Mouse (Mus musculus) forebrain, embryonic 13.5 days (tissue): Measurements from ENCODE around the gene Col26a1. TPM values are rescaled to one million over a fixed set of nuclear protein-coding genes. Genes with fewer than 3 reads are reported as not detected.

Source experiments
- ATAC-seq: fragments of 200-750 bp; cut with Nextera tagmentation; 2 replicates; pipeline ENCODE4 v1.8.0; 2017
- H3K27ac ChIP-seq: fragments of 300-500 bp; sonication (generic); 2 replicates; pipeline ENCODE4 v1.5.1; 2015; ENCODE audit warnings: inconsistent platforms, mild to moderate bottlenecking, moderate library complexity
- H3K27me3 ChIP-seq: fragments of 300-500 bp; sonication (generic); 2 replicates; pipeline ENCODE4 v1.6.1; 2015; ENCODE audit warnings: mild to moderate bottlenecking, inconsistent platforms
- H3K36me3 ChIP-seq: fragments of 300-500 bp; sonication (generic); 2 replicates; pipeline ENCODE4 v1.6.1; 2015; ENCODE audit warnings: mild to moderate bottlenecking, inconsistent platforms; ENCODE audit not compliant: poor library complexity, severe bottlenecking
- H3K4me1 ChIP-seq: fragments of 300-500 bp; sonication (generic); 2 replicates; pipeline ENCODE4 v1.6.1; 2015; ENCODE audit warnings: inconsistent platforms
- H3K4me2 ChIP-seq: fragments of 300-500 bp; sonication (generic); 2 replicates; pipeline ENCODE4 v1.6.1; 2015; ENCODE audit warnings: inconsistent platforms, mild to moderate bottlenecking, moderate library complexity
- H3K4me3 ChIP-seq: fragments of 300-500 bp; sonication (generic); 2 replicates; pipeline ENCODE4 v1.5.1; 2015; ENCODE audit warnings: mild to moderate bottlenecking, inconsistent platforms
- H3K9ac ChIP-seq: fragments of 300-500 bp; sonication (generic); 2 replicates; pipeline ENCODE4 v1.6.1; 2015; ENCODE audit warnings: mild to moderate bottlenecking, inconsistent platforms
- H3K9me3 ChIP-seq: fragments of 300-500 bp; sonication (generic); replicated peaks from 2 replicates; pipeline ENCODE4 v1.6.1; 2016; ENCODE audit warnings: inconsistent platforms
- WGBS: fragments of 180-500 bp; shearing (Covaris S2); methylation state at CpG from one replicate; pipeline ENCODE4 v1.1.7; 2015; 5-methylcytosine and 5-hydroxymethylcytosine counted together
- polyA plus RNA-seq: library from polyadenylated mRNA; unstranded; fragments of >200 nt; fragmentation: Nextera tagmentation; extraction: Ambion mirVana; gene quantifications from 2 replicates; pipeline ENCODE4 v1.2.1, GENCODE M21; 2015

Gene Col26a1
- polyA plus RNA-seq = 10.7 and 10.9 TPM in 2 replicates

DNA sequence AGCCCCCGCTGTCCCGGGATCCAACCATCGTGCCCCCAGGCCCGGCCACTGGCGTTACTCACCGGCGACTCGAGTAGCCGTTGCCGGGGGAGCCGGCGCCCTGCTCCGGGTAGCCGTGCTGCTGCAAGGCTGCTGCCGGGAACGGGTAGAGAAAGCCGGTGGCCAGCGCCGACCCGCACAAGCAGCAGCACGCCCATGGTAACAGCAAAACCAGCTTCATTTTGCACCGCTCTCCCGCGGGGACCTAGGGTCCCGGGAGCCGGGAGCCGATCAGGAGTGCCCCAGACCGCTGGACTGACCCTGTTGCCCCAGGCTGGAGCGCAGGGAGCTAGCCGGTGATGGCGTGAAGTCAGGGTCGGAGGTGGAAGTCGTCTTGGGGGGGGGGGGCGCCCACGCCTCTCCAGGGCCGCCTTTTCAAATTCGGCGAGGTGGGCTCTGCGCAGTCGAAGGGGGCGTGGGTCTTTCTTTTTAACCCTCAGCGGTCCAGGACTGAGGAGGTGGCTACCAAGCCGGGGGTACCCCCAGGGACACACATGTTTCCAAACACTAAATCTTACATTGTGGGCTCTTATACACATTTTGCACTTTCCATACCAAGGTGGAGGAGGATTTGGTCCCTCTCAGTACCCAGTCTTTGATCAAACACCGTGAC lies at the start of gene Col26a1:
Gene Col26a1 (minus strand): TSS at position 422 of the 652 bp plus-strand sequence.
- Histone ChIP-seq H3K4me3 (peak within 1 kb of the TSS; percentile 49), H3K9ac (peak within 1 kb of the TSS; percentile 73), H3K4me2 (peak within 1 kb of the TSS; percentile 88), H3K27ac (no peak within 1 kb of the TSS), H3K27me3 (peaks cover 39% of the 10 kb centered on the region), H3K4me1 (peaks cover 14% of the 10 kb centered on the region), H3K36me3 (no peaks in the 10 kb centered on the region), H3K9me3 (no peaks in the 10 kb centered on the region)
- ATAC-seq = no peak
- 1% methylated on average over 43 of the region's 44 CpGs for WGBS

DNA sequence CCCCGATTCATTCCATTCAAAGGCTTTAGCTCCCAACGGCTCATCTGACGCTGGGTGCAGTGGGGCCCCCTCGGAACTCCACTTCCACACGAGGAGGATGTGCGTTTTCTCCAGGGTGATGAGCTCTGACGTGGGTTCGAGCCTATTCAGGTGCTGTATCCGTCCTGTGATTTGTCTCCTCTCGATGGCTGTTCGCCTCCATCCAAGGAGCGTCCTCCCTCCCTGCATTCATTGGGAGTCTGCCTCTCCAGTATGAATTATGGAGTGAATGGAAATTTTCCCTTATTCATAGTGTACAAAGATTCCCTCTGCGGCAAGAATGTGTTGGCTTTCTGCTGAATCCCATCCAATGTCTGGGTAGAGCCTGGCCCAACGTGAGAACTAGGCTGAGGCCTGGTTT lies 48.9 kb upstream of the Col26a1 start:
- Histone ChIP-seq H3K27ac (no peak overlapping the region), H3K4me1 (no peaks in the 10 kb centered on the region), H3K27me3 (no peaks in the 10 kb centered on the region), H3K9ac (no peak overlapping the region), H3K9me3 (no peaks in the 10 kb centered on the region), H3K4me2 (no peak overlapping the region), H3K36me3 (no peaks in the 10 kb centered on the region), H3K4me3 (no peak overlapping the region)
- 87% methylated on average over 14 of the region's 14 CpGs for WGBS
- no peak for ATAC-seq

DNA sequence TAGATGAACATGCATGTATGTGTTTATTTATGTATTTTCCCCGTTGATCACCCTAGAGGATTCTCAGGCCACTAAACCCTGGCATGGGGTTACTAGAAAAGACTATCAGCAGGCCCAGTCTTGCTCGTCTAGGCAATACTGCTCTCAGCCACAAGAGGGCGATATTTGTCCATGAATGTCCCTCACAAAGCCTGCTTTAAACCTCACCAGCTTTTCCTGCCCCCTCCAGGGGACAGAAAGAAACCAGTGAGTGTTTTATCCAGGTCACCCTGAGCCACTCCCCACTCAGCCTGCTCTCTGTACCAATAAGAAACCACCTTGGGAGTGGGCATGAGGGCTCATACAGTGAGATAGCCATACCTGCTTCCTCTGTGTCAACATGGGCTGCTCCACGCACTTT lies 46.1 kb upstream of the Col26a1 start:
- H3K4me2 ChIP-seq = no peak overlapping the region
- H3K27me3 ChIP-seq = no peaks in the 10 kb centered on the region
- peaks cover 10% of the 10 kb centered on the region for H3K36me3 ChIP-seq
- no peaks in the 10 kb centered on the region for H3K9me3 ChIP-seq
- WGBS = 20% methylated on average over 4 of the region's 4 CpGs
- H3K9ac ChIP-seq = no peak overlapping the region
- H3K4me1 ChIP-seq = no peaks in the 10 kb centered on the region
- H3K4me3 ChIP-seq = no peak overlapping the region
- peak; percentile 70 for ATAC-seq
- no peak overlapping the region for H3K27ac ChIP-seq

DNA sequence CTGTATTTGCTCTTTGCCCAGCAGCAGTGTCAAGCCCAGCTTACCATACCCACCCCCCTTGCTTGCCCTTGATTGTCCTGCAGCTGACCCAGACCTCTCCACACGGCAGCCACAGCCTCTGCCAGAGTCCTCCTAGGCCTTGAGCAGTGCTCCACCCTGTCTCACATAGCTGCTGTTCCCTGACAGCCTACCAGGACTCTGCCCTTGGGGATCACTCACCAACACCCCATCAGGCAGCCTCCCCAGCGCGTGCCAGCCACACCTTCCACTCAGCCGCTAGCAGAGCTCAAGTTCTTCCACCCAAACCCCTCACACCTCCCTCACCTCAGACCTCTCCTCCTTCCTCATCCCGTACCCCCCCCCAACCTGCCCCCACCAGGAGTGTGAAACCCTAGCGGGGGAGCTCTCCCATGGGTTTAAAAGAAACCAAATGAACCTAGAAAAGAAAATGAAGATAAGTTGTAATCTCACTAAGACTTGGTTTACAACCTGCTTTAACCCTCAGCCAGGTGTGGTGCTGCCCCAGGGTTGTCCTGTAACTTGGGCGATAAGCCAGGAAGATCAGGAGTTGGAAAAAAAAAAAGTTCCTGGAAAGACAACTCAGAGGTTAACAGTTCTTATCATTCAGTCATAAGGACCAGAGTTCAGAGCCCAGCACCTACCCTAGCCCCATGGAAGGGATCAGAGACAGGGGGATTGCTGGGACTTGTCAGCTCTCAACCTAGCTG lies 40.9 kb upstream of the Col26a1 start:
- Histone ChIP-seq H3K9ac (no peak overlapping the region), H3K4me2 (no peak overlapping the region), H3K27me3 (no peaks in the 10 kb centered on the region), H3K4me1 (peaks cover 5% of the 10 kb centered on the region), H3K27ac (no peak overlapping the region), H3K36me3 (peaks cover 10% of the 10 kb centered on the region), H3K4me3 (no peak overlapping the region), H3K9me3 (no peaks in the 10 kb centered on the region)
- WGBS = 74% methylated on average over 7 of the region's 7 CpGs
- ATAC-seq = no peak

DNA sequence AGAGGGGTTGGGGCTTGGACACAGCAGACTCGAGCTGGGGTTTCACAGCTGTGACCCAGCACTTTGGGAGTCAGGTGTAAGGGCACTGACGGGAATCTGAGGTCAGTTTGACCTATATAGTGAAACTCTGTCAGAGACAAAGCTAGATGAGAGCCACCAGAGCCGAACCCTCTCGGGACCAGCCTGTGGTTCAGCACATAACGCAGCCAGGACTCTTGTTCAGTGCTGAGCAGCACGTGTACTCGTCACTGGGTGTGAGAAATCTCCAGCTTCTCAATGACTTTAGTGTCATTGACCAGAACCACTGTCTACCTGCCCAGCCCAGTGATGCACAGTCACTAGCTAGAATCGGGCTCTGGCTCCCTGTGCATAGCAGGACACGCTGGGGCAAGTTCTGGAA lies 39.8 kb upstream of the Col26a1 start:
- no peak for ATAC-seq
- 90% methylated on average over 9 of the region's 9 CpGs for WGBS

GRCm38 (mm10) chr5:136919546-136920301 lies 36.7 kb upstream of the Col26a1 start:
- H3K4me1 ChIP-seq = peaks cover 5% of the 10 kb centered on the region
- H3K27me3 ChIP-seq = no peaks in the 10 kb centered on the region
- no peaks in the 10 kb centered on the region for H3K9me3 ChIP-seq
- H3K4me3 ChIP-seq = peak overlapping the region; percentile 59
- 22% methylated on average over 17 of the region's 18 CpGs for WGBS
- H3K9ac ChIP-seq = peak overlapping the region; percentile 68
- H3K36me3 ChIP-seq = no peaks in the 10 kb centered on the region
- peak overlapping the region; percentile 77 for H3K4me2 ChIP-seq
- peak; percentile 31 for ATAC-seq
- no peak overlapping the region for H3K27ac ChIP-seq

More for the DNA sequence above, 39.8 kb upstream of the Col26a1 start:
- no peak overlapping the region for H3K4me3 ChIP-seq
- no peaks in the 10 kb centered on the region for H3K9me3 ChIP-seq
- H3K4me1 ChIP-seq = peaks cover 5% of the 10 kb centered on the region
- no peak overlapping the region for H3K9ac ChIP-seq
- H3K27ac ChIP-seq = no peak overlapping the region
- no peaks in the 10 kb centered on the region for H3K27me3 ChIP-seq
- no peak overlapping the region for H3K4me2 ChIP-seq
- H3K36me3 ChIP-seq = peaks cover 10% of the 10 kb centered on the region

- peak; percentile 89 for ATAC-seq
- WGBS = 4% methylated on average over 38 of the region's 38 CpGs
- H3K36me3 ChIP-seq = peaks cover 5% of the 10 kb centered on the region
- H3K9me3 ChIP-seq = no peaks in the 10 kb centered on the region
- peaks cover 5% of the 10 kb centered on the region for H3K4me1 ChIP-seq
- H3K4me2 ChIP-seq = peak overlapping the region; percentile 77
- peak overlapping the region; percentile 59 for H3K4me3 ChIP-seq
- H3K27me3 ChIP-seq = no peaks in the 10 kb centered on the region
- peak overlapping the region; percentile 68 for H3K9ac ChIP-seq
- H3K27ac ChIP-seq = peak overlapping the region; percentile 51; the same call in 1 of the 2 replicates
These were observed 35.9 kb upstream of the Col26a1 start for GRCm38 (mm10) chr5:136918655-136919472.

GRCm38 (mm10) chr5:136917613-136918242 lies 34.7 kb upstream of the Col26a1 start:
- ATAC-seq = no peak
- Histone ChIP-seq H3K4me1 (peaks cover 5% of the 10 kb centered on the region), H3K27me3 (no peaks in the 10 kb centered on the region), H3K4me2 (no peak overlapping the region), H3K27ac (no peak overlapping the region), H3K9ac (no peak overlapping the region), H3K36me3 (peaks cover 16% of the 10 kb centered on the region), H3K9me3 (no peaks in the 10 kb centered on the region), H3K4me3 (no peak overlapping the region)
- 94% methylated on average over 8 of the region's 8 CpGs for WGBS

DNA sequence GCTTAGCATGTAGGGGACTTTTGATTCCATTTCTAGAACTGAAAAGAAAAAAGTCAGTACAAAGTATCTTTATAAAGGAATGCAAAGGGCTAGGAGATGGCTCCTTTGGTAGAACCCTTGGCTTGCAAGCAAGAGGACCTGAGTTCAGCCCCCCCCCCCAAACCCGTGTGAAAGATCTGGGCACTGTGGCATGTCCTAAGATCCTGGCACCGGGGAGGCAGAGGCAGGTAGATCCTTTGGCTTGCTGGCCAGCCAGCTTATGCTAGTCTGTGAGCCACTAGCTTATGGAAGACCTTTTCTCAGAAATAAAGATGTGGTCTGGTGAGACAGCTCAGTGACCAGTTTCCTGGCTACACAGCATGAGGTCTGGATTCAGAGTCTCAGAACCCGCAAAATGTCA lies 31.2 kb upstream of the Col26a1 start:
- no peak overlapping the region for H3K4me2 ChIP-seq
- ATAC-seq = no peak
- H3K27ac ChIP-seq = no peak overlapping the region
- no peaks in the 10 kb centered on the region for H3K9me3 ChIP-seq
- peaks cover 36% of the 10 kb centered on the region for H3K36me3 ChIP-seq
- 90% methylated on average over 3 of the region's 3 CpGs for WGBS
- no peaks in the 10 kb centered on the region for H3K27me3 ChIP-seq
- H3K9ac ChIP-seq = no peak overlapping the region
- peaks cover 2% of the 10 kb centered on the region for H3K4me1 ChIP-seq
- no peak overlapping the region for H3K4me3 ChIP-seq

GRCm38 (mm10) chr5:136907991-136908857 lies 25.2 kb upstream of the Col26a1 start, which contains the start of gene Ift22:
TSS of gene Ift22 (plus strand) at chr5:136908150.
- 10% methylated on average over 32 of the region's 32 CpGs for WGBS
- no peak within 1 kb of the TSS for H3K27ac ChIP-seq

More at GRCm38 (mm10) chr5:136907991-136908857, 25.2 kb upstream of the Col26a1 start, which contains the start of gene Ift22:
- Histone ChIP-seq H3K4me1 (peaks cover 14% of the 10 kb centered on the region), H3K9me3 (no peaks in the 10 kb centered on the region), H3K9ac (peak within 1 kb of the TSS; percentile 70), H3K27me3 (no peaks in the 10 kb centered on the region), H3K4me3 (peak within 1 kb of the TSS; percentile 56), H3K36me3 (peaks cover 25% of the 10 kb centered on the region), H3K4me2 (peak within 1 kb of the TSS; percentile 63)
- peak; percentile 97 for ATAC-seq
